Mouse (Mus musculus) E14TG2a.4 (cell line): Measurements from ENCODE around the gene Zcrb1.

ENCODE experiments used
- H3K27me3 ChIP-seq: 2 replicates; pipeline ENCODE4 v1.6.1; 2014; ENCODE audit warnings: low read length, control low read depth; ENCODE audit not compliant: insufficient read depth
- H3K36me3 ChIP-seq: 2 replicates; pipeline ENCODE4 v1.6.1; 2014; ENCODE audit warnings: low read length, control low read depth; ENCODE audit not compliant: insufficient read depth
- H3K4me1 ChIP-seq: replicated peaks from 2 replicates; pipeline ENCODE4 v1.6.1; 2014; ENCODE audit warnings: low read depth, low read length, control low read depth
- H3K4me3 ChIP-seq: replicated peaks from 2 replicates; pipeline ENCODE4 v1.5.1; 2014; ENCODE audit warnings: mild to moderate bottlenecking, low read length
- H3K9me3 ChIP-seq: 2 replicates; pipeline ENCODE4 v1.6.1; 2014; ENCODE audit warnings: low read length, control low read depth
- CTCF ChIP-seq: conservative IDR thresholded peaks from 2 replicates; pipeline ENCODE4 v1.5.1; 2014; ENCODE audit warnings: low read length
- NANOG ChIP-seq: IDR thresholded peaks from 2 replicates; pipeline ENCODE4 v1.6.1; 2014; ENCODE audit warnings: borderline replicate concordance, low read length, mixed read lengths
- POU5F1 ChIP-seq: IDR thresholded peaks from 2 replicates; pipeline ENCODE4 v1.6.1; 2014; ENCODE audit warnings: low read length, borderline replicate concordance

Gene Zcrb1

DNA sequence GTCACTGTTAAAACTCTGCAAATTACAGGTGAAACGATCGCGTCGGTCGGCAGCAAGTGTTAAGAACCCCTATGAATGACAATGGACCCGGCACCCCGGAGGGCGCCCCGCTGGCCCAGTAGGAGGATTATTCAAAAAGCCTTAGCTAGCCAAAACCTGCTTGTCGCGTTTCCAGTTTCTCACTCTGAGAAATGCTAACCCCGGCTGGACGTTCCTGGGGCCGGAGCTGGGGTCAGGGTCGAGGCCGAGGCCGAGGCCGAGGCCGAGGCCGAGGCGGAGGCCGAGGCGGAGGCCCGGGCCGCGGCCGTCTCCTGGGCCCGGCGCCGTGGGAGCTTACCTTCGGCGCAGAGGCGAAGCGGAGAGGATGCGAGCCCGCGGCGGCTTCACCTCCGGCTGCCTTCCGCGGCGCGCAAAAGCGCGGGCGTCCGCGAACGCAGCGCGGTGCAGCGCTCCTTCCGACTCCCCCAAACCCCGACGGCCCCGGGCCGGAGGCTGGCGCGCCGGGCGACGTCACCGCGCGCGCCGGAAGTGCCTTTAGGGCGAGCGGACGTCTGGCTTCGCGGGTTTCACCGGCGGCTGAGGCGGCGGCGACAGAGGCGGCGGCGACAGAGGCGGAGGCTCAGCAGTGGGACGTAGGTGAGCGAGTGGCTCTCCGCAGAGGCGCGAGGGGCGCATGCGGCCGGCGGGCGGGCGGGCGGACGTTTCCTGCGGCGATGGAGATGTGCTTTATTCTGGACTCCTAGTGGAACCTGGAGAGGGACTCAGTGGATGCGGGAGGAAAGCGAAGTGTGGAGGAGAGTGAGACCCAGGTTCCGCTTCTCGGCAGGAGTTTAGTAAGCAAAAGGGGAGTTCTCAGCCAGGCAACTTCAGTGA lies at the start of gene Zcrb1, which contains the start of gene Pphln1:
Gene Zcrb1, minus strand, starts transcription at position 509 of the 873 bp plus-strand sequence.
Gene Pphln1, plus strand, starts transcription at position 525 of the 873 bp plus-strand sequence.
- Histone ChIP-seq H3K36me3 (peaks cover 15% of the 10 kb centered on the region), H3K9me3 (no peaks in the 10 kb centered on the region), H3K27me3 (peaks cover 57% of the 10 kb centered on the region), H3K4me3 (peak within 1 kb of the TSS; percentile 88), H3K4me1 (peaks cover 23% of the 10 kb centered on the region)
- no peak for TF ChIP-seq CTCF
- peak; percentile 77; the same call in 1 of the 2 replicates for TF ChIP-seq POU5F1

DNA sequence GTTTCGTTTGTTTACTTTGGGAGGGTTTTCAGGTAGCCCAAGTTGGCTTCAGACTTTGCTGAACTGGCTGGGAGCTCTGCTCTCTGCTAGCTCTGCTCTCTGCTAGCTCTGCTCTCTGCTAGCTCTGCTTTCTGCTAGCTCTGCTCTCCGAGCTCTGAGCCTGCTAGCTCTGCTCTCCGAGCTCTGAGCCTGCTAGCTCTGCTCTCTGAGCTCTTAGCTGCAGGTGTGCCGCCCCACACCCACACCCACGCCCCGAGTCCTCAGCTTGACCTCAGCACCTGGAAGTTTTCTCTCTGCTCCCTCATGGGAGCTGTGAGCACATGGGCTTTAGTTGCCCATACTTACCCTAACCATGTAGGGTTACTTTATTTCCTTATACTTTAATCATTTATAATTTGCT lies 45.5 kb upstream of the Zcrb1 start:
- H3K36me3 ChIP-seq: peaks cover 51% of the 10 kb centered on the region
- no peaks in the 10 kb centered on the region for H3K27me3 ChIP-seq
- TF ChIP-seq NANOG: no peak
- TF ChIP-seq CTCF: no peak
- TF ChIP-seq POU5F1: no peak
- peaks cover 8% of the 10 kb centered on the region; the same call in 1 of the 2 replicates for H3K4me1 ChIP-seq
- peaks cover 55% of the 10 kb centered on the region for H3K9me3 ChIP-seq
- H3K4me3 ChIP-seq: no peak overlapping the region

DNA sequence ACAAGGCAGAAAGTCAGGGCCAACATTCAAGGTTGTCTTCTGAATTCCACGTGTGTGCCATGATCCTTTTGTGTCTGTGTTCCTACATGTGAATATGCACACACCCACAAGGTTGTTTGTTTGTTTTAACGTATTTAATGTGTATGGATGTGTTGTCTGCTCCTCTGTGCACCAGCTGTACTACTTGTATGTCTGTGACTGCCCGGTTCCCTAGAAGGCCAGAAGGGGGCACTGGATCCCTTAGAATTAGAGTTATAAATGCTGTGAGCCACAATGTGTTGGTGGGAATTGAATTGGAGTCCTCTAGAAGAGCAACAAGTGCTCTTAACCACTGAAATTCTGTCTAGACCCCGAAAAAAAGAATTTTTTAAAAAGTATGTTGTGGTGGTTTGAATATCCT lies 44.1 kb upstream of the Zcrb1 start:
- Histone ChIP-seq H3K36me3 (peaks cover 56% of the 10 kb centered on the region), H3K27me3 (no peaks in the 10 kb centered on the region), H3K4me3 (no peak overlapping the region), H3K9me3 (peaks cover 55% of the 10 kb centered on the region), H3K4me1 (no peaks in the 10 kb centered on the region)
- no peak for TF ChIP-seq NANOG
- 0 out of 2 replicates have a peak, but pooled peaks have one; percentile 11 for TF ChIP-seq CTCF

DNA sequence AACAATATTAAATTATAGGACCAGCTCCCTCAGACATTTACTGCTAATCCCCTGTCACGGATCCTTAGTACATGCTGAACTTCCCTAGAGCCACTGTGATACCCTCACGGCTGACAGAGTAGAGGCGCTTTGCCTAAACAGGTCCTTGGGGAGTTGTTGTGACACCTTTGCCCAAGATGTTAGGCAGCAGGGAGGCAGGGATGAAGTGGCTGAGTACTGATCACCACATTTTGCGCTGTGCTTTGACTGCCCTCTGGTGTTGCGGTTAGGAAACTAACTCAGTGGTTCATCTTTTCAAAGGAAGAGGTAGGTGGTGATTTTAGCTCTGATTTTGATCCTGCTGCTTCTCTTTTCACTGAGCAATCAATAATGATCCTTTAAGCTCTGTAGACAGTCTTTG lies 40.5 kb upstream of the Zcrb1 start:
- TF ChIP-seq POU5F1: no peak
- TF ChIP-seq CTCF: peak; percentile 55
- TF ChIP-seq NANOG: no peak
- no peak overlapping the region for H3K4me3 ChIP-seq

DNA sequence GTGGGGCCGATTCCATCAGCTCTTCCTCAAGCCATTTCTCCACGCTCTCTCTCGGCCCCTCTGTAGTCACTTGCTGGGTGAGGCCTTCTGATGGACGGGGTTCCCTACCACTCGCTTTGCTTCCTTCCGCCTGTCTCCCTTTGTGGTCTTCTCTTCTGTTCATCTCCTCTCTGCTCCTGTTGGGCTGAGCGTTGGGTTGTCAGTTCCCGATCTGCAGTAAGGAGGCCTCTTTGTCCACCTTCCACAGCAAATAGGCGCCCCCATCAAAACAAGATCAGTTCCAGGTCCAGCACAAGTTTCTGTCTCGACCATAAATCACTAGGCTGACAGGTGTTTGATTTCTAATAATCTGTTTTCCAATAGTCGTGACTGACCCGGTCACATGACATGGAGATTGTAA lies 37.9 kb upstream of the Zcrb1 start:
- Histone ChIP-seq H3K4me1 (peaks cover 6% of the 10 kb centered on the region), H3K36me3 (peaks cover 31% of the 10 kb centered on the region), H3K27me3 (no peaks in the 10 kb centered on the region), H3K9me3 (peaks cover 8% of the 10 kb centered on the region), H3K4me3 (no peak overlapping the region)
- TF ChIP-seq POU5F1 (no peak), NANOG (no peak), CTCF (no peak)

More for the DNA sequence above, 40.5 kb upstream of the Zcrb1 start:
- H3K27me3 ChIP-seq: no peaks in the 10 kb centered on the region
- H3K4me1 ChIP-seq: peaks cover 5% of the 10 kb centered on the region
- peaks cover 46% of the 10 kb centered on the region for H3K36me3 ChIP-seq
- peaks cover 34% of the 10 kb centered on the region for H3K9me3 ChIP-seq

DNA sequence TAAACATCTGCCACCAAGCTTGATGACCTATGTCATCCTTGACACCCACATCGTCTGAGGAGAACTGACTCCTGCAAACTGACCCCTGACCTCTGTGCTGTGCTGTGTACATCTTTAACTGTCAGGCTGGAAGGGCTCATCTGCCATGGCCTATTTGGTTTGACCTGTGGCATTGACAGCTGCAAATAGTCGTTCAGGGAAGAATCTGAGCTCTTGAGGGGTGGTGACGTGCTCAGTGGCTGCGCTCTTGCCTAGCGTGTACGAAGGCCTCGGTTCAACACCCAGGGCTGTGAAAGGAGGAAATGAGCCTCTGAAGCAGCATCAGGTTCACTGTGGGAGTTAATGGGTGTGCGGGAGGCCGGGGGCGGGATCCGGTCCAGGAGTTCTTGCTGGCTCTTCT lies 35.7 kb upstream of the Zcrb1 start:
- H3K36me3 ChIP-seq: peaks cover 27% of the 10 kb centered on the region
- H3K9me3 ChIP-seq: no peaks in the 10 kb centered on the region
- no peak overlapping the region for H3K4me3 ChIP-seq
- TF ChIP-seq CTCF: no peak
- no peak for TF ChIP-seq POU5F1
- no peak for TF ChIP-seq NANOG
- H3K4me1 ChIP-seq: peaks cover 6% of the 10 kb centered on the region
- H3K27me3 ChIP-seq: no peaks in the 10 kb centered on the region

DNA sequence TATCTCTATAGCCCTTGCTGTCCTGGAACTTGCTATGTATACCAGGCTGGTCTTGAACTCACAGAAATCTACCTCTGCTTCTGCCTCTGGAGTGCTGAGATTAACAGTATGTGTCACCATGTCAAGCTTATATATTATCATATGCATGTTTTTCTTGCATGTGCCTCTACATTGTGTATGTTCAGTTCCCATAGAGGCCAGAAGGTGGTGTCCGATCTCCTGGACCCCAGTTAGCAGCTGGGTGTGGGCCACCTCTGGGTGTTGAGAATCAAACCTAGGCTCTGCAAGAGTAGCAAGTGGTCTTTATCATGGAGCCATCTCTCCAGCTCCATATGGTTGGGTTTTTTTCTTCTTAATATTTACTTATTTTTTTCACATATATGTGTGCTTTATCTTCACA lies 24.4 kb upstream of the Zcrb1 start:
- TF ChIP-seq POU5F1: no peak
- peak; percentile 46 for TF ChIP-seq CTCF
- no peak for TF ChIP-seq NANOG
- Histone ChIP-seq H3K9me3 (no peaks in the 10 kb centered on the region), H3K27me3 (no peaks in the 10 kb centered on the region), H3K4me3 (no peak overlapping the region), H3K4me1 (peaks cover 6% of the 10 kb centered on the region), H3K36me3 (peaks cover 27% of the 10 kb centered on the region; the same call in 1 of the 2 replicates)

DNA sequence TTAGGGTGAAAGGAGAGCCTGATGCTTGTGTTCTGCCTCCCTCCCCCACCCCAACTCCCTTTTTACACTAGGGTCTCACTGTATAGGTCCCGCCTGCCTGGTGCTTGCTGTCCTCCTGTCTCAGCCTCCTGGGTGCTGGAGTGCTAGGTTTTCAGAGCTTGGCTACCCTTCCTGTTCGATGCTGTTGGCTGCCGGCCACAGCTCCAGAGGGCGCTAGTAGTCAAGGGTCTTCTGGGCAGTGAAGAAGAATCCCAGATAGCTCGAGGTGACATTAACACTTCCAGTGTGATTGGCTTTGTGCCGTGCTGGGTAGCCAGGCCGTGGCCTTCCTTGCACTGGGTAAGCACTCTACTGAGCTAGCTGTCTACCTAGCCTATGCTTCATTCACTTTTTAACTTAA lies 22.5 kb upstream of the Zcrb1 start:
- peaks cover 31% of the 10 kb centered on the region; the same call in 1 of the 2 replicates for H3K36me3 ChIP-seq
- H3K4me3 ChIP-seq: no peak overlapping the region
- TF ChIP-seq CTCF (no peak), POU5F1 (no peak), NANOG (no peak)
- H3K9me3 ChIP-seq: no peaks in the 10 kb centered on the region
- H3K27me3 ChIP-seq: no peaks in the 10 kb centered on the region
- no peaks in the 10 kb centered on the region for H3K4me1 ChIP-seq
